Mouse (Mus musculus) activated CD4-positive, CD25-positive, alpha-beta regulatory T cell, adult 4 months (primary cell): ENCODE data around the gene Prss40. TPM values are rescaled to one million over a fixed set of nuclear protein-coding genes. Genes with fewer than 3 reads are reported as not detected.
A peak's percentile ranks its signal among the peaks of the same experiment; 100 is the strongest.

ENCODE experiments used
- ATAC-seq: one replicate; pipeline ENCODE4 v1.8.0; 2017
- polyA plus RNA-seq, 2 experiments: library from polyadenylated mRNA; unstranded; fragments of 100-300 nt; shearing (Covaris generic); gene quantifications; one replicate each; pipeline ENCODE4 v1.2.1; 2017

Gene Prss40
- under 1 TPM in 1 of 2 experiments, not detected in 1; 0.34 TPM for polyA plus RNA-seq

GRCm38 (mm10) chr1:34560843-34561242 is at the start of gene Prss40:
Gene Prss40 (minus strand): TSS chr1:34560943.
- ATAC-seq, result no peak

- peak; percentile 79 for ATAC-seq
These were observed 41.6 kb upstream of the Prss40 start for GRCm38 (mm10) chr1:34602363-34602762.

- no peak for ATAC-seq
These were observed 40.7 kb upstream of the Prss40 start for GRCm38 (mm10) chr1:34601323-34602047.

GRCm38 (mm10) chr1:34600000-34600399 is 39.3 kb upstream of the Prss40 start:
- no peak for ATAC-seq

GRCm38 (mm10) chr1:34587298-34588096 is 26.8 kb upstream of the Prss40 start:
- ATAC-seq, result no peak

- ATAC-seq, result no peak
These were observed 24.0 kb upstream of the Prss40 start for GRCm38 (mm10) chr1:34584736-34585135.

- ATAC-seq, result no peak
These were observed 23.1 kb upstream of the Prss40 start for GRCm38 (mm10) chr1:34583821-34584263.

GRCm38 (mm10) chr1:34582218-34582617 is 21.5 kb upstream of the Prss40 start:
- ATAC-seq, result no peak

- ATAC-seq, result no peak
These were observed 19.1 kb upstream of the Prss40 start for GRCm38 (mm10) chr1:34579782-34580356.

GRCm38 (mm10) chr1:34578851-34579781 is 18.4 kb upstream of the Prss40 start, which contains the start of gene Amer3:
Gene Amer3 (plus strand): TSS chr1:34579657.
- no peak for ATAC-seq

GRCm38 (mm10) chr1:34573221-34573620 is 12.5 kb upstream of the Prss40 start:
- no peak for ATAC-seq

- no peak for ATAC-seq
These were observed 10.7 kb upstream of the Prss40 start for GRCm38 (mm10) chr1:34571431-34571830.

GRCm38 (mm10) chr1:34569876-34570275 is 9.1 kb upstream of the Prss40 start:
- ATAC-seq, result no peak

GRCm38 (mm10) chr1:34568120-34568519 is 7.4 kb upstream of the Prss40 start:
- no peak for ATAC-seq

GRCm38 (mm10) chr1:34564383-34565045 is 3.8 kb upstream of the Prss40 start:
- ATAC-seq, result no peak

GRCm38 (mm10) chr1:34554275-34554674 is 6.5 kb downstream of the Prss40 start:
- no peak for ATAC-seq

- ATAC-seq, result no peak
These were observed 7.1 kb downstream of the Prss40 start for GRCm38 (mm10) chr1:34553690-34554089.

GRCm38 (mm10) chr1:34547074-34547473 is 13.7 kb downstream of the Prss40 start:
- ATAC-seq, result no peak

- ATAC-seq, result no peak
These were observed 23.8 kb downstream of the Prss40 start for GRCm38 (mm10) chr1:34536767-34537485.

GRCm38 (mm10) chr1:34536291-34536766 is 24.4 kb downstream of the Prss40 start:
- no peak for ATAC-seq
